Mouse (Mus musculus) MEL (cell line): ENCODE data around the gene Tet3. TPM values are rescaled to one million over a fixed set of nuclear protein-coding genes. Genes with fewer than 3 reads are reported as not detected.

ENCODE experiments used
- DNase-seq: peaks from one replicate; pipeline ENCODE4 v3.0.0; 2011; ENCODE audit warnings: low read depth, low spot score
- H3K27ac ChIP-seq: 2 replicates; pipeline ENCODE4 v1.5.1; 2012; ENCODE audit warnings: low read depth, mild to moderate bottlenecking, control low read depth, low read length, moderate library complexity; ENCODE audit not compliant: control insufficient read depth
- H3K27me3 ChIP-seq, 2 experiments: fragments of 150-350 bp in 1 of 2; sonication (generic) in 1 of 2; 2 replicates each; pipeline ENCODE4 v1.6.1; 2012; ENCODE audit warnings: low read length in 2 of 2, mild to moderate bottlenecking in 2 of 2, improper control_type of control experiment in 1 of 2, moderate library complexity in 1 of 2; ENCODE audit not compliant: insufficient read depth in 2 of 2, control insufficient read depth in 1 of 2
- H3K36me3 ChIP-seq, 2 experiments: 2 replicates each; pipeline ENCODE4 v1.6.1; 2012 to 2014; ENCODE audit warnings: low read length in 2 of 2, improper control_type of control experiment in 1 of 2, inconsistent platforms in 1 of 2, mild to moderate bottlenecking in 1 of 2; ENCODE audit not compliant: insufficient read depth in 2 of 2, control insufficient read depth in 1 of 2
- H3K4me1 ChIP-seq, 2 experiments: fragments of 150-350 bp in 1 of 2; sonication (generic) in 1 of 2; 2 replicates each; pipeline ENCODE4 v1.6.1; 2012; ENCODE audit warnings: low read length in 2 of 2, improper control_type of control experiment in 1 of 2, mild to moderate bottlenecking in 1 of 2; ENCODE audit not compliant: insufficient read depth in 2 of 2, control insufficient read depth in 1 of 2
- H3K4me3 ChIP-seq, 2 experiments: fragments of 150-350 bp in 1 of 2; sonication (generic) in 1 of 2; 2 replicates each; pipeline ENCODE4 v1.5.1; 2012; ENCODE audit warnings: low read depth in 2 of 2, low read length in 2 of 2, mild to moderate bottlenecking in 2 of 2, moderate library complexity in 2 of 2, control low read depth in 1 of 2, improper control_type of control experiment in 1 of 2; ENCODE audit not compliant: control insufficient read depth in 1 of 2, insufficient read depth in 1 of 2
- H3K79me2 ChIP-seq: 2 replicates; pipeline ENCODE4 v1.6.1; 2012; ENCODE audit warnings: mild to moderate bottlenecking, low read length, moderate library complexity; ENCODE audit not compliant: control insufficient read depth, poor library complexity, insufficient read depth
- H3K9ac ChIP-seq: 2 replicates; pipeline ENCODE4 v1.6.1; 2012; ENCODE audit warnings: low read depth, mild to moderate bottlenecking, control low read depth, low read length, moderate library complexity; ENCODE audit not compliant: control insufficient read depth, poor library complexity, severe bottlenecking
- H3K9me3 ChIP-seq: fragments of 150-350 bp; sonication (generic); replicated peaks from 2 replicates; pipeline ENCODE4 v1.6.1; 2012; ENCODE audit warnings: mild to moderate bottlenecking, low read length, improper control_type of control experiment, moderate library complexity; ENCODE audit not compliant: insufficient read depth
- BHLHE40 ChIP-seq: IDR thresholded peaks from 2 replicates; pipeline ENCODE4 v1.6.1; 2012; ENCODE audit warnings: low read depth, mild to moderate bottlenecking, inconsistent platforms, low read length, improper control_type of control experiment, borderline replicate concordance
- CHD2 ChIP-seq: IDR thresholded peaks from 2 replicates; pipeline ENCODE4 v1.6.1; 2011; ENCODE audit warnings: low read length, improper control_type of control experiment
- E2F4 ChIP-seq: IDR thresholded peaks from 2 replicates; pipeline ENCODE4 v1.6.1; 2011; ENCODE audit warnings: low read depth, low read length, improper control_type of control experiment, borderline replicate concordance
- ELF1 ChIP-seq: IDR thresholded peaks from 2 replicates; pipeline ENCODE4 v1.6.1; 2014; ENCODE audit warnings: low read depth, mild to moderate bottlenecking, inconsistent platforms, low read length, improper control_type of control experiment, moderate library complexity
- GATA1 ChIP-seq: IDR thresholded peaks from 2 replicates; pipeline ENCODE4 v1.6.1; 2011; ENCODE audit warnings: low read depth, low read length, improper control_type of control experiment
- HCFC1 ChIP-seq: IDR thresholded peaks from 2 replicates; pipeline ENCODE4 v1.6.1; 2012; ENCODE audit warnings: low read depth, mild to moderate bottlenecking, inconsistent platforms, low read length, improper control_type of control experiment, moderate library complexity
- JUND ChIP-seq: IDR thresholded peaks from 2 replicates; pipeline ENCODE4 v1.6.1; 2011; ENCODE audit warnings: low read depth, mild to moderate bottlenecking, improper control_type of control experiment, low read length
- KAT2A ChIP-seq: conservative IDR thresholded peaks from 2 replicates; pipeline ENCODE4 v1.6.1; 2012; ENCODE audit warnings: low read depth, low read length, improper control_type of control experiment, inconsistent platforms
- MAFK ChIP-seq: IDR thresholded peaks from 2 replicates; pipeline ENCODE4 v1.6.1; 2011; ENCODE audit warnings: low read depth, mild to moderate bottlenecking, low read length, improper control_type of control experiment, borderline replicate concordance
- MAX ChIP-seq: IDR thresholded peaks from 2 replicates; pipeline ENCODE4 v1.6.1; 2011; ENCODE audit warnings: low read length, improper control_type of control experiment
- MAZ ChIP-seq: IDR thresholded peaks from 2 replicates; pipeline ENCODE4 v1.6.1; 2012; ENCODE audit warnings: low read depth, mild to moderate bottlenecking, inconsistent platforms, low read length, improper control_type of control experiment
- MEF2A ChIP-seq: IDR thresholded peaks from 2 replicates; pipeline ENCODE4 v1.6.1; 2014; ENCODE audit warnings: low read depth, mild to moderate bottlenecking, inconsistent platforms, low read length, improper control_type of control experiment; ENCODE audit not compliant: poor library complexity, insufficient replicate concordance, severe bottlenecking; ENCODE audit errors: extremely low read depth
- MYB ChIP-seq: IDR thresholded peaks from 2 replicates; pipeline ENCODE4 v1.6.1; 2011; ENCODE audit warnings: mild to moderate bottlenecking, low read depth, low read length, improper control_type of control experiment
- MYC ChIP-seq: IDR thresholded peaks from 2 replicates; pipeline ENCODE4 v1.6.1; 2011; ENCODE audit warnings: low read depth, mild to moderate bottlenecking, low read length, improper control_type of control experiment, moderate library complexity
- NELFE ChIP-seq: IDR thresholded peaks from 2 replicates; pipeline ENCODE4 v1.6.1; 2011; ENCODE audit warnings: low read depth, low read length, improper control_type of control experiment
- RAD21 ChIP-seq: IDR thresholded peaks from 2 replicates; pipeline ENCODE4 v1.6.1; 2011; ENCODE audit warnings: mild to moderate bottlenecking, low read depth, low read length, improper control_type of control experiment
- RCOR1 ChIP-seq: IDR thresholded peaks from 2 replicates; pipeline ENCODE4 v1.6.1; 2012; ENCODE audit warnings: low read depth, mild to moderate bottlenecking, inconsistent platforms, low read length, improper control_type of control experiment
- SIN3A ChIP-seq: IDR thresholded peaks from 2 replicates; pipeline ENCODE4 v1.6.1; 2012; ENCODE audit warnings: low read length, improper control_type of control experiment, inconsistent platforms
- SMC3 ChIP-seq: IDR thresholded peaks from 2 replicates; pipeline ENCODE4 v1.6.1; 2011; ENCODE audit warnings: low read depth, low read length, improper control_type of control experiment
- TBP ChIP-seq: IDR thresholded peaks from 2 replicates; pipeline ENCODE4 v1.8.0; 2011; ENCODE audit warnings: low read depth, low read length, improper control_type of control experiment
- USF1 ChIP-seq: IDR thresholded peaks from 2 replicates; pipeline ENCODE4 v1.6.1; 2014; ENCODE audit warnings: low read depth, mild to moderate bottlenecking, inconsistent platforms, low read length, improper control_type of control experiment, moderate library complexity
- USF2 ChIP-seq, 2 experiments: IDR thresholded peaks; 2 replicates each; pipeline ENCODE4 v1.6.1; 2011 to 2012; ENCODE audit warnings: improper control_type of control experiment in 2 of 2, low read length in 2 of 2, borderline replicate concordance in 1 of 2, inconsistent platforms in 1 of 2, low read depth in 1 of 2, mild to moderate bottlenecking in 1 of 2; ENCODE audit not compliant: insufficient read depth in 1 of 2
- ZKSCAN1 ChIP-seq: IDR thresholded peaks from 2 replicates; pipeline ENCODE4 v1.6.1; 2012; ENCODE audit warnings: low read depth, mild to moderate bottlenecking, inconsistent platforms, low read length, improper control_type of control experiment, moderate library complexity
- ZNF384 ChIP-seq: IDR thresholded peaks from 2 replicates; pipeline ENCODE4 v1.6.1; 2012; ENCODE audit warnings: low read depth, mild to moderate bottlenecking, inconsistent platforms, low read length, improper control_type of control experiment
- polyA plus RNA-seq, 2 experiments: library from polyadenylated mRNA; stranded (reverse) in 1 of 2; unstranded in 1 of 2; fragments of >175 nt in 1 of 2; fragments of >200 nt in 1 of 2; gene quantifications; 2 replicates each; pipeline versions ENCODE4 v1.2.1 to v1.2.4; 2012; ENCODE audit warnings: low replicate concordance in 2 of 2, low read depth in 1 of 2; ENCODE audit not compliant: insufficient read length in 2 of 2, insufficient read depth in 1 of 2, missing spikeins in 1 of 2
- total RNA-seq: library from RNA; depleted of rRNA; stranded (reverse); fragments of 300-350 nt; gene quantifications from 2 replicates; pipeline ENCODE4 v1.2.3, GENCODE M21; 2012

Tet3 gene
- total and polyA plus RNA-seq, 3 experiments = 11.6 to 35.3 (median 22.9) TPM

- Histone ChIP-seq H3K27ac (no peak overlapping the region), H3K79me2 (peaks cover 3% of the 10 kb centered on the region; the same call in 1 of the 2 replicates), H3K9ac (no peak overlapping the region), H3K36me3 (peaks cover 0 to 32% of the 10 kb centered on the region in 2 experiments; a peak in 2 of 4 replicates), H3K4me1 (no peaks in the 10 kb centered on the region), H3K27me3 (no peaks in the 10 kb centered on the region), H3K4me3 (no peak overlapping the region), H3K9me3 (no peaks in the 10 kb centered on the region)
- TF ChIP-seq E2F4 = no peak
- TF ChIP-seq JUND = no peak
- TF ChIP-seq BHLHE40 = no peak
- no peak for TF ChIP-seq MEF2A
- no peak for TF ChIP-seq RCOR1
- TF ChIP-seq SMC3 = no peak
- TF ChIP-seq KAT2A = no peak
- no peak for TF ChIP-seq MYB
- no peak for TF ChIP-seq MYC
- TF ChIP-seq NELFE = no peak
- no peak for TF ChIP-seq HCFC1
- TF ChIP-seq GATA1 = no peak
- no peak for TF ChIP-seq RAD21
- TF ChIP-seq MAZ = no peak
- no peak for TF ChIP-seq ELF1
- TF ChIP-seq MAX = no peak
- TF ChIP-seq CHD2 = no peak
- no peak for TF ChIP-seq MAFK
- no peak for TF ChIP-seq TBP
- no peak for TF ChIP-seq SIN3A
- no peak for DNase-seq
Measured at GRCm38 (mm10) chr6:83395544-83396229, 63.2 kb downstream of the Tet3 start.

- no peak overlapping the region for H3K9ac ChIP-seq
- TF ChIP-seq USF2 (IDR thresholded peaks at IDR 0.05; ENCODE audit: borderline replicate concordance in 1 of 2, insufficient read depth in 1 of 2, low read depth in 1 of 2, low read length in 2 of 2) (no peak), MAX (no peak), E2F4 (no peak), USF1 (no peak), KAT2A (no peak), ZKSCAN1 (no peak), ZNF384 (no peak), NELFE (no peak)
- H3K4me3 ChIP-seq = no peak overlapping the region
- no peak for DNase-seq
- no peaks in the 10 kb centered on the region for H3K27me3 ChIP-seq
- H3K9me3 ChIP-seq = no peaks in the 10 kb centered on the region
- H3K4me1 ChIP-seq = no peaks in the 10 kb centered on the region
- peaks cover 4% of the 10 kb centered on the region for H3K79me2 ChIP-seq
- H3K36me3 ChIP-seq = peaks cover 0 to 32% of the 10 kb centered on the region in 2 experiments; a peak in 2 of 4 replicates
- no peak overlapping the region for H3K27ac ChIP-seq
Measured at GRCm38 (mm10) chr6:83394122-83394521, 64.8 kb downstream of the Tet3 start.
